Mouse (Mus musculus): Measurements from ENCODE around the gene Cd160. TPM values are rescaled to one million over a fixed set of nuclear protein-coding genes. Genes with fewer than 3 reads are reported as not detected.

The Cd160 gene
- polyA plus RNA-seq, 1 experiment from 2014 or later: 0.36 TPM

DNA sequence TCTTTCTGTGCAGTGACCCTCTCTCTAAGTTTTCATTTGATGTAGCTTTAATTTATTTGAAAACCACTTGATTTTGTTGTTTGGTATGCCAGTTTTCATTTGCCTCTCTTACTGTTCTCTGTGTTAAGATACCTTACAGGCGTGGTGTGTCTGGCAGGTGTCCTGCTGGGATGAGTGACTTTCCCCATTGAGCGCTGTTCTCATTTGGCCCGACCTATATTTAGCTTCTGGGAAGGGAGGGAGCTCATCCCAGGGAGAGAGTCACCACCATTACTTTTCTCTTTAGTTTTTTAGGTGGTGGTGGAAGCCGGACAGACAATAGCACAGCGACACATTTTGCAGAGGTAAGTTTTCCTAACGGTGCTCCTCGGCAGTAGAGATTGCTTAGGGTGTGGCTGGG is 71.5 kb downstream of the Cd160 start:
- H3K9ac ChIP-seq: no peak overlapping the region
- H3K27me3 ChIP-seq (replicated peaks): no peaks in the 10 kb centered on the region
- H3K4me1 ChIP-seq: peaks cover 12% of the 10 kb centered on the region
- no peaks in the 10 kb centered on the region for H3K9me3 ChIP-seq
- H3K4me2 ChIP-seq: 0 out of 2 replicates have a peak overlapping the region, but pooled peaks have one; percentile 20
- H3K4me3 ChIP-seq: no peak overlapping the region
- WGBS: 45% methylated on average over 7 of the region's 7 CpGs
- ATAC-seq (ENCODE audit: extremely low read depth, insufficient number of reproducible peaks, low FRiP score, low TSS enrichment): no peak
- H3K27ac ChIP-seq (replicated peaks): peak overlapping the region; percentile 13; the same call in 1 of the 2 replicates
- peaks cover 10% of the 10 kb centered on the region for H3K36me3 ChIP-seq

DNA sequence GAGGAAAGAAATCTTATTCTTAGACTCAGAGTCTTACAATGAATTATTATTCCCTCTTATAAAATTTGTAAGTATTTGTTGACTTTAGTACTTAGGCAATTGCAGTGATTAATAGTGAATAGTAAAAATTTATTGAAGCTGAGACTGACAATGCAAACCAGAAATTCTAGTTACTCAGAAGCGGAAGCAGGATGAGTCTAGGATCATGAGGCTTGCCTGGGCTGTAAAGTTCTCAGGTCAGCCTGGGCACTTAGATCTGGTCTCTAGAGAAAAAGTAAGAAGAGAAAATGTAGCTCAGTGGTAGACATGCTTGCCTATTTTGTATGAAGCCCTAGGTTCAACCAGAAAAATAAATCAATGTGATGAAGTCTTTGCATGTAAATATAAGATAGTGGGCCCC is 73.2 kb downstream of the Cd160 start:
- peaks cover 10% of the 10 kb centered on the region for H3K36me3 ChIP-seq
- no peak overlapping the region for H3K4me3 ChIP-seq
- no peak overlapping the region for H3K27ac ChIP-seq (replicated peaks)
- H3K9ac ChIP-seq: no peak overlapping the region
- no peaks in the 10 kb centered on the region for H3K9me3 ChIP-seq
- peaks cover 12% of the 10 kb centered on the region for H3K4me1 ChIP-seq
- 93% methylated on average over 1 of the region's 1 CpGs for WGBS
- H3K27me3 ChIP-seq (replicated peaks): no peaks in the 10 kb centered on the region
- no peak for ATAC-seq (ENCODE audit: extremely low read depth, insufficient number of reproducible peaks, low FRiP score, low TSS enrichment)
- no peak overlapping the region for H3K4me2 ChIP-seq

Other genes starting within 250 kb of the Cd160 start
- 33.5 and 36.1 TPM in 2 replicates for gene Polr3gl, start 235.2 kb downstream of the Cd160 start, polyA plus RNA-seq (2015; fragmentation: Nextera tagmentation; extraction: Ambion mirVana)
- 6.5 and 8.1 TPM in 2 replicates for gene Ankrd34a, start 232.7 kb downstream of the Cd160 start, polyA plus RNA-seq (2015; fragmentation: Nextera tagmentation; extraction: Ambion mirVana)
- 4.6 and 5.2 TPM in 2 replicates for gene Lix1l, start 228.2 kb downstream of the Cd160 start, polyA plus RNA-seq (2015; fragmentation: Nextera tagmentation; extraction: Ambion mirVana)
- 80.7 and 84.5 TPM in 2 replicates for gene Rbm8a, start 199.4 kb downstream of the Cd160 start, polyA plus RNA-seq (2015; fragmentation: Nextera tagmentation; extraction: Ambion mirVana)
- gene Pex11b, start 194.0 kb downstream of the Cd160 start, polyA plus RNA-seq (2015; fragmentation: Nextera tagmentation; extraction: Ambion mirVana): 35.8 and 37.3 TPM in 2 replicates
- 0.05 and 0.14 TPM in 2 replicates for gene Gm42957, start 193.9 kb downstream of the Cd160 start, polyA plus RNA-seq (2015; fragmentation: Nextera tagmentation; extraction: Ambion mirVana)
- gene Itga10, start 183.8 kb downstream of the Cd160 start, polyA plus RNA-seq (2015; fragmentation: Nextera tagmentation; extraction: Ambion mirVana): 0.82 and 1.1 TPM in 2 replicates
- 0.09 and 0.33 TPM in 2 replicates for gene Ankrd35, start 159.2 kb downstream of the Cd160 start, polyA plus RNA-seq (2015; fragmentation: Nextera tagmentation; extraction: Ambion mirVana)
- gene Pias3, start 133.0 kb downstream of the Cd160 start, polyA plus RNA-seq (2015; fragmentation: Nextera tagmentation; extraction: Ambion mirVana): 36.0 and 37.7 TPM in 2 replicates
- 7.1 and 7.2 TPM in 2 replicates for gene Nudt17, start 120.8 kb downstream of the Cd160 start, polyA plus RNA-seq (2015; fragmentation: Nextera tagmentation; extraction: Ambion mirVana)
- gene Polr3c, start 101.7 kb downstream of the Cd160 start, polyA plus RNA-seq (2015; fragmentation: Nextera tagmentation; extraction: Ambion mirVana): 25.2 and 29.3 TPM in 2 replicates
- 36.9 and 44.8 TPM in 2 replicates for gene Rnf115, start 101.7 kb downstream of the Cd160 start, polyA plus RNA-seq (2015; fragmentation: Nextera tagmentation; extraction: Ambion mirVana)
- gene Pdzk1, start 67 bp downstream of the Cd160 start, polyA plus RNA-seq (2015; fragmentation: Nextera tagmentation; extraction: Ambion mirVana): 0.08 and 0.38 TPM in 2 replicates
- gene Gja5, start 75.3 kb upstream of the Cd160 start, polyA plus RNA-seq (2015; fragmentation: Nextera tagmentation; extraction: Ambion mirVana): 113 and 126 TPM in 2 replicates
- gene Gpr89, start 76.0 kb upstream of the Cd160 start, polyA plus RNA-seq (2015; fragmentation: Nextera tagmentation; extraction: Ambion mirVana): 24.2 and 26.6 TPM in 2 replicates
- gene Gja8, start 96.7 kb upstream of the Cd160 start, polyA plus RNA-seq (2015; fragmentation: Nextera tagmentation; extraction: Ambion mirVana): not detected in 2 replicates